Mouse (Mus musculus) thymus, postnatal 10 days (tissue): ENCODE measurements around the gene Asic2.
A peak's percentile ranks its signal among the peaks of the same experiment; 100 is the strongest.

ENCODE experiments used
- DNase-seq, 2 experiments: peaks; one replicate each; pipeline ENCODE4 v3.0.0; 2021; ENCODE audit warnings: low spot score in 2 of 2

The Asic2 gene

GRCm38 (mm10) chr11:81968401-81968881, at the start of gene Asic2:
TSS of gene Asic2 (minus strand) at chr11:81968457.
- DNase-seq, result no peak

DNA sequence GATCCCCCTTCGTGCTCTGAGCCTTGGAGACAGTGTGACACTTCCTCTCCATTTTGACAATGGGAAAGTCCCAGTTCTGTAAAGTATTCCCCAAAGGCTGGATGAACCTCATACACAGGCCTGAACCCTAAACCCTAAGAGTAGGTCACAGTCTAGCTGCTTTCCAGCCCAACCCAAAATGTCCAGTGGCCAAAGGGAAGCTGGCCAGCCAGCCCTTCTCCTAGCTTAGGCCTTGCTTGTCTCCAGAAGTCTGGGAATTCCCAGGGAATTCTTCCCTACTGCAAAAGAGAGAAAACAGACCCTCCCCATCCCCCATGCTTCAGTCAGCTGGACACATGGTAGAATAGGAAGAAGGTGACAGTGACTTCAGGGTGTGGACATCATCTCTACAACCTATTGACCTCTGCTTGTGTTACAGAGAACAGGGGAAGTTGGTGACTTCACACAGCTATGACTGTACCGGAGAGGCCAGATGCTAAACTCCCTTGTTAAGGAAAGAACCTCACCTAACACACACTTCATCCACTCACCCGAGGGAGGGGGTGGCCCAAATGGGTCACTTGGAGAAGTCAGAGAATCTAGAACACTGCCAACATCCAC, 48.0 kb upstream of the Asic2 start:
- DNase-seq, result no peak

- no peak for DNase-seq
Observed at GRCm38 (mm10) chr11:82015066-82015465, 46.8 kb upstream of the Asic2 start.

DNA sequence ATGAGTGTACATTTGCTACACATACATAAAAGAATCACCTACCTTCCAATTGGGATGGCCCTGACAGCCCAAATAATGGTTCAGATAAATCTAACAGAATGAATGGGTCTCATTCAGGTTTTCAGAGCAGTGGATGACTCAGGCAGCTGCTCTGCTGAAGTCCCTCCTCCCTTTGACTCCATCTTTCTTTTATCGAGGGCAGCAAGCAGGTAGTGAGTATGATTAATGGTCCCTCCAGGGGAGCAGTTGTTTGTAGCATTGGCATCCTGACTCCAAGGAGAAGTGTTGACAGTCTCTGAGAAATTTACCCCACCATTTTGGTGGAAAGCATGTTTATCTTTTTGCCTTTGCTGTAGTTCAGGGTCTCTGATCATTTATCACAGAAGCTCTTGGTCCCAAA, 45.5 kb upstream of the Asic2 start:
- DNase-seq, result no peak

- no peak for DNase-seq
Observed at GRCm38 (mm10) chr11:82011411-82012193, 43.3 kb upstream of the Asic2 start.

GRCm38 (mm10) chr11:82010115-82010514, 41.9 kb upstream of the Asic2 start:
- no peak for DNase-seq

GRCm38 (mm10) chr11:82006796-82007423, 38.7 kb upstream of the Asic2 start:
- no peak for DNase-seq

DNA sequence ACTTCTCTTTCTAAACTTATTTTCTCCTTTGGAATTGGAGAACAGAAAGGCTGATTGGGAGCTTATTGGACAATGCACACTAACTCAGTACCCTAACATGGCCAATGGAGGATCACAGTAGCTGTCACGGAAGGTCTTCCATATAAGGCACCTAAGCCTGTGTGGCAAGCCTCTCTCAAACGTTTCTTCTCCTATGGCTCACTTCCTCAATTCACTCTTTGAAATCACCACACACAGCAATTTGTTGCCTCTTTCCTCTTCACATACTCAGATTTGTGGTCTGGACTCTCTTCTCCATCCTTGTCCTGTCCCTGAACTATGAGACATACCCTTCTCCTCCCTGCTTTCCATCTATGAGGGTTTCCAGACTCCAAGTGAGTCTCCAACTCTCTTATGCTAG, 36.6 kb upstream of the Asic2 start:
- no peak for DNase-seq

DNA sequence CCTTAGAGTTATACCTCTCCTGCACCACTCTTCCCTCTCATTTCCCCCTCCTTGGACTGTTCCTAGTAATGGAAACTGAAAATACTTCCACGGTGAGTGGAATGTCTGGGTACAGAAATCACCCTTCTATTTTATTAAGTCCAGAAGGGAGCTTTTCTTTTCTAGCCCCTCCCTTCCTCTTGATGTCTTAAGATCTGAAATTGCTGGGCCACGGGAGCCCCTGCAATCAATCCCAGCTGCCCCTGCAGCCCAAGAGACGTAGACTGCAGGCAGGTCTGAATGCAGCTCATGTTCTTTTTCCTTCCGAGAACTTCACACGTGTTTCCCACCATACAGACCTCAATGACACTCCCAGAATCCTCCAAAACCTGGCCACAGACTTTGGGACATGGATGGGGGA, 32.3 kb upstream of the Asic2 start:
- DNase-seq, result no peak

- DNase-seq, result no peak
Observed at GRCm38 (mm10) chr11:81999469-81999868, 31.2 kb upstream of the Asic2 start.

DNA sequence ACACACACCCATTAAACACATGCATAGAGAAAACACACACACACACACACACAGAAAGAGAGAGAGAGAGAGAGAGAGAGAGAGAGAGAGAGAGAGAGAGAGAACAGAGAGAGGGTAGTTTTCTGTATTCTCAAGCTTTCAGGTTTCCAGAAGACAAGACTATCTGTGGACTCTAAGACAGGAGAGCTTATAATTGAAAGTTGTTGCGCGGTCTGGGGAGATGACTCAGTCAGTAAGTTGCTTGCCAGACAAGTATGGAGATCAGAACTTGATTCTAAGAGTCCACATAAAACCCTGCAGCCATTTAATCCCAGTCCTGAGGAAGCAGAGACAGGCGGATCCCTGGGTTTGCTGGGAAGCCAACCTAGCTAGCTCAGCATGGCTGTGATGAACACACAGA, 30.4 kb upstream of the Asic2 start:
- DNase-seq, result no peak

- DNase-seq, result no peak
Observed at GRCm38 (mm10) chr11:81997085-81997484, 28.8 kb upstream of the Asic2 start.

DNA sequence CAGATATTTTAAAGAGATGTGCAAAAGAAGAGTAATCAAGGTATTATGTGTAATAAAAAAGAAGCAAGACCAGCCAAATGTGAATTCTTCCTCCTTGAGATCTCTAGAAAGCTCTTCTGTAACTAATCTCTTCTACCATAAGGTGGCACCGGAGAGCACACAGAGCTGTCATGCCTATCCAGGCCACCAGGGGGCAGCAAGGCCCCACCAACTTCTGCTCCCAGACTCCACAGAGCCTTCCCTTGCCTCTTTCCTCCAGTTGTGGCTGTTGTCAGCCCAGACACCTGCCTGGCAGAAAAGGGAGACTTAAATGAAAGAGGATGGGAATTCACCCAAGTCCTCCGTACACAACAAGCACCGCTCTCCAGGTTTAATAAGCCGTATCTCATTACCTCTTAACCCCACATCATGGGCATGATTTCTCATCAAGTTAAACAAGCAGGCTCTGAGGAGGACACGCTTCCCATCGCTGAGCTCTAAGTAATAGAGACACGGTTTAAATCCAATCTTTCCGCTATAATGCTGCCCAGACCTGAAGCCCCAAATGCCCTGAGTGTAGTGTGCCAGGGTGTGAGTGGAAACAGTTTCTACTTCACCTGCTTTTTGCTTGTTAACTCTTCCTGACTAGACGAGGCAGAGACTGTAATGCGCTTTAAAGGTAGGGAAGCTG, 28.1 kb upstream of the Asic2 start:
- DNase-seq, result peak in 1 of 2 experiments; percentile 53

- DNase-seq, result peak; percentile 8 to 65
Observed at GRCm38 (mm10) chr11:81983146-81983545, 14.9 kb upstream of the Asic2 start.

- no peak for DNase-seq
Observed at GRCm38 (mm10) chr11:81982191-81982590, 13.9 kb upstream of the Asic2 start.

GRCm38 (mm10) chr11:81974577-81974976, 6.3 kb upstream of the Asic2 start:
- DNase-seq, result no peak

DNA sequence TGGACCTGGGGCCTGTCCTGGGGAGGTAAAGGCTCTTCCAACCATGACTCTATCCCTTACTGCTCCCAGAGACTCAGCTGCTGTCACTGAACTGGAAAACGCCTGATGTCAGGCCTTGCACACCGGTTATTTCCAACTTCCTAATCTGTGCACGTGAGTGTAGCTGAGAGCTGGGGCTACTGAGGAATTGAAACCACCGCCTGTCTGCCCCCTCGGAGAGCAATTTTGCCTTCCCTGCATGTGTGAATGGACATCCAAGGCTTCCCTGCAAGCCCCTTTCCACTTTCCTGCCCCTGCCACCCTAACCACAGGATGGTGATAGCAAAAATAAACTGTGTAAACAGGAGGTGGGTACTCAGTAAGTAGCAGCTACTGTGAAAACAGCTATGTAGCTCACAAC, 5.4 kb upstream of the Asic2 start:
- no peak for DNase-seq

- no peak for DNase-seq
Observed at GRCm38 (mm10) chr11:81972044-81972443, 3.8 kb upstream of the Asic2 start.

- no peak for DNase-seq
Observed at GRCm38 (mm10) chr11:81966626-81967289, 1.5 kb downstream of the Asic2 start.

DNA sequence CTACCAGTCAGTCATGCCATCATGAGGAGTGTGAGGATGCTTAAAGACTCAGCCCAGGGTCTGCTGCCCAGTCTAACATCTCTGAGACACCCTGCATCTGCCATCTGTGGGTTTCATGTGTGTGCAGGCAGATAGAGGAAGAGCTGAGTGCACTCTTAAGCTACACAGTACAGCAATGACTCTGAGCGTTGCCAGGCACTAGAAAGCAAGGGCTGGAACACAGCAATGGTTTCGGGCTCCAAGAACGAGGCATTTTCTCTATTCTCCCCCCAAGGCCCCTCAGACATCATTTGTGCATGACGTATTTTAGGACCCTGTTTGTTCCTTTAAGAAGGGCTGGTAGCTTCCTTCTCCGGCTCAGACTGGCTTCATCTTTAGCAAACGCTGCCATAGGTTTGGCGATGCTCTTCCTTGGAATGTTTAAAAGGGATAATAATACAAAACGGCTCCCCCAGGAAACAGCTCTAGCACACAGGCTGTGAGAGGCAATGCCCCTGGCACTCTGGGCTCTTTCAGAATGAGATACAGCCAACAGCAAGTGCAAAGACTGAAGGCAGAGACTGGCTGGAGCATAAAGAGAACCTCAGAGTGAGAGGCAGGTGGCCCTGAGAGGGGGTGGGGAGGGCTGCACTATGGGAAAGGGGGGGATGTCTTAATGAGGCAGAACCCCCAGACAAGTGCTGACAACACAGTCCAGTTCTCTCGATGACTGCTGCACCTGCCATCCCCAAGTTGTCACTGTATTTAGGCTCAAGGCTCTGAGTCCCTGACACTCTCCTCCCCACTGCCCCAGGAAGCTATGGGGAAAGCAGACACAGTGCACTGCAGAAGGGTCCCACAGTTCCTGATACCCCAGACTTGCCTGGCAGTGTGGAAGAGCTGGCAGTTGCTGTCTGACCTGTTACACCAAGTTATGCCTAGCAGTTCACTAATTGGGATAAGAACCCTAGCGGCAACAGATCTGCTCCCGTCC, 2.3 kb downstream of the Asic2 start:
- no peak for DNase-seq

GRCm38 (mm10) chr11:81964561-81964960, 3.7 kb downstream of the Asic2 start:
- no peak for DNase-seq
